Mouse (Mus musculus) ES-CJ7 (cell line): Measurements from ENCODE around the gene Naa38.

Experiments
- DNase-seq: peaks from one replicate; pipeline ENCODE4 v3.0.0; 2011; ENCODE audit warnings: low read depth, low spot score

Gene Naa38

GRCm38 (mm10) chr11:69395235-69395633, at the start of gene Naa38, which contains the start of gene Cyb5d1:
TSS of gene Naa38 (plus strand) at chr11:69395487.
TSS of gene Cyb5d1 (minus strand) at chr11:69395631.
- DNase-seq = peak; percentile 92

- DNase-seq = no peak
These were observed 48.8 kb upstream of the Naa38 start for GRCm38 (mm10) chr11:69346441-69346840.

- DNase-seq = no peak
These were observed 38.7 kb upstream of the Naa38 start for GRCm38 (mm10) chr11:69356544-69356943.

- DNase-seq = no peak
These were observed 37.6 kb upstream of the Naa38 start for GRCm38 (mm10) chr11:69357690-69358089.

- DNase-seq = no peak
These were observed 33.3 kb upstream of the Naa38 start for GRCm38 (mm10) chr11:69362021-69362420.

GRCm38 (mm10) chr11:69362479-69362878, 32.8 kb upstream of the Naa38 start:
- no peak for DNase-seq

- DNase-seq = no peak
These were observed 30.9 kb upstream of the Naa38 start for GRCm38 (mm10) chr11:69364376-69364775.

- DNase-seq = no peak
These were observed 30.4 kb upstream of the Naa38 start for GRCm38 (mm10) chr11:69364910-69365309.

GRCm38 (mm10) chr11:69365722-69366121, 29.6 kb upstream of the Naa38 start:
- no peak for DNase-seq

GRCm38 (mm10) chr11:69366157-69366854, 29.0 kb upstream of the Naa38 start:
- DNase-seq = peak; percentile 78

GRCm38 (mm10) chr11:69366855-69367615, 28.3 kb upstream of the Naa38 start:
- peak; percentile 58 for DNase-seq

- DNase-seq = no peak
These were observed 27.5 kb upstream of the Naa38 start for GRCm38 (mm10) chr11:69367616-69368355.

- no peak for DNase-seq
These were observed 26.7 kb upstream of the Naa38 start for GRCm38 (mm10) chr11:69368356-69369214.

GRCm38 (mm10) chr11:69369215-69369989, 25.9 kb upstream of the Naa38 start, which contains the start of gene Chd3:
TSS of gene Chd3 (minus strand) at chr11:69369406.
- DNase-seq = no peak

GRCm38 (mm10) chr11:69369990-69370816, 25.1 kb upstream of the Naa38 start:
- DNase-seq = no peak

- no peak for DNase-seq
These were observed 24.5 kb upstream of the Naa38 start for GRCm38 (mm10) chr11:69370817-69371215.

GRCm38 (mm10) chr11:69371601-69372000, 23.7 kb upstream of the Naa38 start:
- DNase-seq = no peak

- no peak for DNase-seq
These were observed 23.1 kb upstream of the Naa38 start for GRCm38 (mm10) chr11:69372056-69372779.

- DNase-seq = peak; percentile 63
These were observed 22.5 kb upstream of the Naa38 start for GRCm38 (mm10) chr11:69372780-69373170.
